Mouse (Mus musculus): ENCODE measurements around the gene Cideb. TPM values are rescaled to one million over a fixed set of nuclear protein-coding genes. Genes with fewer than 3 reads are reported as not detected.

Gene Cideb
- polyA plus RNA-seq, 1 experiment from 2014 or later: 0.80 TPM

DNA sequence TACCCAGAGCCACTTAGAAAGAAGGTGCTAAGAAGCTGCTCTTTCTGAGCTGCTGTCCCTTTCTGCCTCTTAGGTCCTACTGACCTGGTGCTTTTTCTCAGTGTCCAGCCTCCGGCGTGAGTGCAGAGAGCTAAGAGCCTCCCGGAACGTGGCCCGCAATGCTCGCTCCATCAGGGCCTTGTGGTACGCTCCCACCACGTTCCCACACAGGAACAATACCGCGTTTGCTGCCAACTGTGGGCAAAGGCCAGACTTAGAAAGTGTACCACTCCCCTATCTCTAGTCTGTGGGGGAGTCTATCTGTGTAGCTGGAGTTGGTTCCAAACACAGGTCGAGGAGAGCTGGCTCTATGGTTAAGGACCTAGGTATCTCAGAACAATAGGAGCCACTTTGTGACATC, 22.5 kb upstream of the Cideb start:
- Histone ChIP-seq H3K27me3 (peaks cover 30% of the 10 kb centered on the region; the same call in 1 of the 2 replicates), H3K9me3 (no peaks in the 10 kb centered on the region), H3K4me2 (no peak overlapping the region), H3K4me3 (no peak overlapping the region), H3K36me3 (no peaks in the 10 kb centered on the region), H3K4me1 (peaks cover 34% of the 10 kb centered on the region), H3K27ac (no peak overlapping the region), H3K9ac (no peak overlapping the region)
- no peak for ATAC-seq (ENCODE audit: borderline replicate concordance, extremely low read depth, low FRiP score, low TSS enrichment)
- WGBS: 78% methylated on average over 11 of the region's 11 CpGs

DNA sequence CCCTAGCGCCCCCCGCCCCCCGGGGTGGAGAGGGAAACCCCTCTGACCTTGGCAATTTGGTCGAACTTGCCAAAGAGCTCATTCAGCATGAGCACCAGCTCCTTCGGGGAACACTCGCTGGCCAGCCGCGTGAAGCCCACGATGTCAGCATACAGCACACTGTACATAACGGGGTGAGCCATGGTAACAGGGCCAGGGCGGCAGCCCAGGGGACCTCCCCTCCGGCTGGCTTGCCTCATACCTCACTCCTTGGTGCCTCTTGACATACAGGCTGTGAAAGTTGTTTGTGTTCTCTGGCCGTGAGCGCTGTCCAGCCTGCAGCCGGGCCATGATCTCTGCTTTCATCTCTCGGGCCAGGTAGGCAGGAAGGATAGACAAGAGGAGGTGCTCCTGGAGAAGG, 21.4 kb upstream of the Cideb start:
- WGBS: 35% methylated on average over 16 of the region's 16 CpGs
- H3K4me3 ChIP-seq: no peak overlapping the region
- peaks cover 19% of the 10 kb centered on the region; the same call in 1 of the 2 replicates for H3K27me3 ChIP-seq
- no peaks in the 10 kb centered on the region for H3K9me3 ChIP-seq
- no peak overlapping the region for H3K9ac ChIP-seq
- H3K36me3 ChIP-seq: no peaks in the 10 kb centered on the region
- H3K4me1 ChIP-seq: peaks cover 34% of the 10 kb centered on the region
- no peak overlapping the region for H3K4me2 ChIP-seq
- H3K27ac ChIP-seq: no peak overlapping the region
- no peak for ATAC-seq (ENCODE audit: borderline replicate concordance, extremely low read depth, low FRiP score, low TSS enrichment)

DNA sequence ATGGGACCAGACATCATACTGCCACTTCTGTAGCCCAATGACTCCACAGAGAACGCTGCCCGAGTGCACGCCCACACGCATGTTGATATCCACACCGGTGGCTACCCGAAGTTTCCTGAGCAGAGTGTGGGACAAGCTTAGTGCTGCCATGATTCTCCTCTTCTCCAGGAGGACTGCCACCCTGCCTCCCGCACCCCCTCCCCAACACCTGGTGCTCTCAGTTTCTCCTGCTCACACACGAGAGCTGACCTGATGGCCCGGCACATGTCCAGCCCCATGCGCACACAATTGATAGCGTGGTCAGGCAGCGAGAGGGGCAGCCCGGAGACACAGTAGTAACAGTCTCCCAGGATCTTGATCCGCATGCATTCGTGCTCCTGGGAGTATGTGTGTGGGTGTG, 20.4 kb upstream of the Cideb start:
- Histone ChIP-seq H3K4me3 (no peak overlapping the region), H3K4me1 (peaks cover 34% of the 10 kb centered on the region), H3K4me2 (no peak overlapping the region), H3K27me3 (peaks cover 10% of the 10 kb centered on the region; the same call in 1 of the 2 replicates), H3K27ac (no peak overlapping the region), H3K9ac (no peak overlapping the region), H3K36me3 (no peaks in the 10 kb centered on the region), H3K9me3 (no peaks in the 10 kb centered on the region)
- ATAC-seq (ENCODE audit: borderline replicate concordance, extremely low read depth, low FRiP score, low TSS enrichment): no peak
- WGBS: 88% methylated on average over 15 of the region's 15 CpGs

DNA sequence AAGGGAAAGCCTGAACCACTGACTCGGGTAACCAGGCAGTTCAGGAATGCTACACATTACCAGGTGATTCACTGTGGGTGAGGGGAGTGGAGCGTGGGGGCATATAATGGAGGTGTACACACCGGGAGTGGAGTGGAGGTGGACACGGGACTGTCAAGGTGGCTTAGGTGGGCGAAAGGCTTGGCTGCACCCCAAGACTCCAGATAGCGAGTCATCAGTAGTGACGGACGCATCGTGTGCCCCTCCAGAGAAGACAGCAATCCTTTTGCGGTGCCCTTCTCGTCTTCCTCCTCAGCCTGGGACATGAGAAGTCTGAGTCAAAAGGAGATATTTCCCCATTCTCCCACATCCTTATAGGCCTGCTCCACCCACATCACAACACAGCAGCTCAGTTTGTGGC, 19.5 kb upstream of the Cideb start:
- Histone ChIP-seq H3K9ac (no peak overlapping the region), H3K9me3 (no peaks in the 10 kb centered on the region), H3K36me3 (no peaks in the 10 kb centered on the region), H3K4me3 (no peak overlapping the region), H3K27ac (no peak overlapping the region), H3K27me3 (peaks cover 10% of the 10 kb centered on the region; the same call in 1 of the 2 replicates), H3K4me2 (no peak overlapping the region), H3K4me1 (peaks cover 33% of the 10 kb centered on the region)
- ATAC-seq (ENCODE audit: borderline replicate concordance, extremely low read depth, low FRiP score, low TSS enrichment): no peak
- 84% methylated on average over 11 of the region's 11 CpGs for WGBS

DNA sequence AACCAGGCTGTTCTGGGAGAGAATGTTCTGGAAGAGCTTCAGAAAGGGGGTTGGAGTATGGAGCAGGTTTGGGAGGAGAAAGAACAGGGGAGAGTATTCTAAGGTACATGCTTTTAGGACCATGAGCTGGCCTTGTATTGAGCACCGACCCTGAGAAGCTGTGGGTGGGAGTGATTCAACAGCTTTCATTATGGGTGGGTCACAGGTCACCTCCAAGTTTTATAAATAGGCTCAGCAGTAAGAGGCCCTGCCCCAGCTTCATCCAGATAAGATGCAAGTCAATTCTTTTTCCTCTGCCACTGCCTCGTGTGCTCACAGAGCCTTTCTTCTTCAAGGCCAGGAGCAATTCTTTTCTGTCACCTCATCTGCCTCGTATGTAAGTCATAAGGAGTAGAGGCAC, 18.9 kb upstream of the Cideb start:
- no peak overlapping the region for H3K4me2 ChIP-seq
- no peak overlapping the region for H3K4me3 ChIP-seq
- H3K9me3 ChIP-seq: no peaks in the 10 kb centered on the region
- no peak overlapping the region for H3K27ac ChIP-seq
- H3K4me1 ChIP-seq: peaks cover 27% of the 10 kb centered on the region
- peaks cover 9% of the 10 kb centered on the region; the same call in 1 of the 2 replicates for H3K27me3 ChIP-seq
- no peak overlapping the region for H3K9ac ChIP-seq
- ATAC-seq (ENCODE audit: borderline replicate concordance, extremely low read depth, low FRiP score, low TSS enrichment): no peak
- 13% methylated on average over 3 of the region's 3 CpGs for WGBS
- H3K36me3 ChIP-seq: no peaks in the 10 kb centered on the region

DNA sequence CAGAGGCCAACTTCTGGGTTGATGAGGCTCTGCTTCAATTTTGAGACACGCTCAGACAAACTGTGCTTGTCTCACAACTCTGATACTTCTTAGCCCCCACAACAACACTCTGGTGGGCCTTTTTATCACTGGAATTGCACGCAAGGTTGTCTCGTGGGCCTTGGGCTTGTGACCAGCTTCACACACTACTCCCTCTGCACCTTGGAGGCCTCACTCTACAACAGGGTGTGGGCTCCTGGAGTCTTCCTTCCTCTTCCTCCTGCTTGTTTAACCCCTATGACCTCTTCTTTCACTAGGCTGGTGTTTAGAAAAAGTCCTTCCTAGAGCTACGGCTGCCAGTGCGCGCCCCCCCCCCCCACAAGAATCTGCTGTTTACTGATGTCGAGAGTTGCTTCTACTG, 18.5 kb upstream of the Cideb start:
- Histone ChIP-seq H3K4me1 (peaks cover 22% of the 10 kb centered on the region), H3K4me3 (no peak overlapping the region), H3K9ac (no peak overlapping the region), H3K36me3 (no peaks in the 10 kb centered on the region), H3K27ac (no peak overlapping the region), H3K4me2 (no peak overlapping the region), H3K9me3 (no peaks in the 10 kb centered on the region), H3K27me3 (peaks cover 4% of the 10 kb centered on the region; the same call in 1 of the 2 replicates)
- 35% methylated on average over 7 of the region's 7 CpGs for WGBS
- no peak for ATAC-seq (ENCODE audit: borderline replicate concordance, extremely low read depth, low FRiP score, low TSS enrichment)

DNA sequence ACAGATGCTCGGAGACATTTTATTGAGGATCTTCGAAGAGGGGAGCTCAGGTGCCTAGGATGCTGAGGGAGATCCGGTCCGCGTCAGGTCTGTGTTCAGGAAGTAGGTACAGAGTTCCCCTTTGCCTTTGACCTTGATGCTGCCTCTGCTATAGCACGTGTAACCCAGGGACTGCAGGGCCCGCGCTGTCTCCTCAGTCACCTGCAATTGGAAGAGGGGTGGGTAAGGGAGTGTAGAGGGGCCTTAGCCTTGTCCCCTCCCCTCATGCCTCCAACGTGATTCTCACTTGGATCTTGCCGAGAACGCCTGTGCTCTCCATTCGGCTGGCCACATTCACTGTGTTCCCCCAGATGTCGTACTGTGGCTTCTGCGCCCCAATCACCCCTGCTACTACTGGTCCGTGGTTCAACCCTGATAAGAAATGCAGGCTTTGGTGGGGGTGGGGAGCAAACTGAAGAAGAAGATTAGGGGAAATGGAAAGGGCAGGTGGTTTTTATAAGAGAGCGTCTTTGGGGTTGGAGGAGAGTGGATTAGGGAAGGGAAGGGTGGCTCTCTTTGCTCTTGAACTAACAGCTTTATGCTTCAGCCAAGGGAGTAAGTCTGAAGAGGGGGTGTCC, 10.9 kb upstream of the Cideb start:
- Histone ChIP-seq H3K4me1 (peaks cover 13% of the 10 kb centered on the region), H3K9me3 (no peaks in the 10 kb centered on the region), H3K4me2 (no peak overlapping the region), H3K9ac (no peak overlapping the region), H3K4me3 (no peak overlapping the region), H3K27ac (no peak overlapping the region), H3K27me3 (peaks cover 43% of the 10 kb centered on the region), H3K36me3 (no peaks in the 10 kb centered on the region)
- 68% methylated on average over 16 of the region's 16 CpGs for WGBS
- no peak for ATAC-seq (ENCODE audit: borderline replicate concordance, extremely low read depth, low FRiP score, low TSS enrichment)

DNA sequence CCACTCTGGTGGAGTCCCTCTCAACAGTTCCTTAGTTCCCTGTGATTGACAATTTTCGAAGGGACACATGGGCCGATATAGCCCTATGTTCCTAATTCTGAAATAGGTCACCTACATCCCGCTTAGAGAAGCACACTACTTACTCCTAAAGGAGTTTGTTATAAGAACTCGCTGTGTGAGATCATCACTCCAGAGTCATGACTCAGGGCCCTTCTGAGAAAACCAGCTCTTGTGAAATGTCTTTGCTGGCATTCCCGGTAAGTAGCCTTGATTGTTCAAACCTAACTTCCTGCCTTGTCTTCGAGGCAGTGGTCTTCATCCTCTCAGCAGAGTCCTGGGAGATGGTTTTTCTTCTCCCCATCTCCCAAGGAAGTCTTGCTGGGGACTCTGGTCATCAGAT, 10.3 kb upstream of the Cideb start:
- H3K4me1 ChIP-seq: peaks cover 13% of the 10 kb centered on the region
- WGBS: 78% methylated on average over 6 of the region's 6 CpGs
- H3K9ac ChIP-seq: no peak overlapping the region
- H3K27me3 ChIP-seq: peaks cover 47% of the 10 kb centered on the region
- H3K27ac ChIP-seq: no peak overlapping the region
- no peak overlapping the region for H3K4me3 ChIP-seq
- no peaks in the 10 kb centered on the region for H3K9me3 ChIP-seq
- H3K36me3 ChIP-seq: no peaks in the 10 kb centered on the region
- no peak overlapping the region for H3K4me2 ChIP-seq
- ATAC-seq (ENCODE audit: borderline replicate concordance, extremely low read depth, low FRiP score, low TSS enrichment): no peak

DNA sequence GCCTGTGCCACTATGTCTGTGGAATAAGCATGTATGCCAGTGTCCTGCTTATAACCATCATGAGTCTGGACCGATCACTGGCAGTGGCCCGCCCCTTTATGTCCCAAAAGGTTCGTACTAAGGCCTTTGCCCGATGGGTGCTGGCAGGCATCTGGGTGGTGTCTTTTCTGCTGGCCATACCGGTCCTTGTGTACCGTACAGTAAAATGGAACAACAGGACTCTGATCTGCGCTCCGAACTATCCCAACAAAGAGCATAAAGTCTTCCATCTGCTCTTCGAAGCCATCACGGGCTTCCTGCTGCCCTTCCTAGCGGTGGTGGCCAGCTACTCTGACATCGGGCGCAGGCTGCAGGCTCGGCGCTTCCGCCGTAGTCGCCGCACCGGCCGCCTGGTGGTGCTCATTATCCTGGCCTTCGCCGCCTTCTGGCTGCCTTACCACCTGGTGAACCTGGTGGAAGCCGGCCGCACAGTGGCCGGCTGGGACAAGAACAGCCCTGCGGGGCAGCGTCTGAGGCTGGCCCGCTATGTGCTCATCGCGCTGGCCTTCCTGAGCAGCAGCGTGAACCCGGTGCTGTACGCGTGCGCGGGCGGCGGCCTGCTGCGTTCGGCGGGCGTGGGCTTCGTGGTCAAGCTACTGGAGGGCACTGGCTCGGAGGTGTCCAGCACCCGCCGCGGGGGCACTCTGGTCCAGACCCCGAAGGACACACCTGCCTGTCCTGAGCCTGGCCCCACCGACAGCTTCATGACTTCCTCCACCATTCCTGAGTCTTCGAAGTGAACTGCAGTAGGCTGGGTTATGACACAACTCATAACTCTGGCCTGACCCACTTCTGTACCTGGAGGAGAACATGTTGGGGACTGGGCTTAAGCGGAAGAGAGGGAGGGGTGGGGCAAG, 9.5 kb upstream of the Cideb start:
- H3K27ac ChIP-seq: no peak overlapping the region

DNA sequence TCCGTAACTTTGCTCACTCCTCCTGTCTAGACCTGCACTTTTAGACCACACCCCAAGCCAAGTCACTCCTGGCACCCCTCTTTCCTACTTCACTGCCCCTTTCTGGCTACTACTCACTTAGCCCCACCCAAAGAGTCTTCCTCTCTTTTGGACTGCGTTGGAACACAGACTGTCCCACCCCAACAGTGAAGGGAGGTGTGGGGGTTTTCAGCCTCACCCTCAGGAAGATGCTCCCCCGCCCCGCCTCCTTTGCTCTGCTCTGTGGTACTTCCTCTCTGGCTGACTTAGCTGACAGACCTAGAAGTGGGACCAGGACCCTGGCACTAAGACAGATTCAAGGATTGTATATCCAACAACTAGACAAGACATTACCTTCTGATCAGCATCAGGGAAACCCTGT, 7.4 kb upstream of the Cideb start, which contains the start of gene Ltb4r1:
Gene Ltb4r1 (plus strand): TSS at position 267 of the 400 bp plus-strand sequence.
- 59% methylated on average over 4 of the region's 4 CpGs for WGBS

More for the DNA sequence above, 9.5 kb upstream of the Cideb start:
- Histone ChIP-seq H3K36me3 (no peaks in the 10 kb centered on the region), H3K4me1 (peaks cover 20% of the 10 kb centered on the region), H3K9ac (peak overlapping the region; percentile 30), H3K9me3 (no peaks in the 10 kb centered on the region), H3K4me3 (peak overlapping the region; percentile 37), H3K27me3 (peaks cover 47% of the 10 kb centered on the region), H3K4me2 (peak overlapping the region; percentile 77)
- peak; percentile 39; the same call in 1 of the 2 replicates for ATAC-seq (ENCODE audit: borderline replicate concordance, extremely low read depth, low FRiP score, low TSS enrichment)
- WGBS: 11% methylated on average over 52 of the region's 52 CpGs

DNA sequence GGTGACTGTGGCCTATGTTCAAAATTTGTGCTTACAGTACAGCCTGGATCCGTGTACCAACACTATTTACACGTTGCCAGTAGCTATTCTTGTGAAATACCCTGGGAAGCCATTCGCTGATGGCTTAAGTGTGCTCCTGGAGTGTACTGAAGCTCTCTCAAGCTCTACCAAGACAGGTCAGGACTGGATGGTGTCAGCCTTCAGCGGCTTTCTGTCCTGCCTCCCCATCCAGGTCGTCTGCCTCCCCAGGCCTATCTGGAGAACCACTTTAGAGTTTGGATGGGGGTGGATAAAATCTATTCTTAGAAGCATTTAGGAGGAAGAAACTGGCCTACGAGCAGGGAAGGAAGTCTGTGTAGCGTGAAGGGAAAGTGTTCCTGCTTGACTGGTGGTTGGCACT, 4.9 kb upstream of the Cideb start:
- Histone ChIP-seq H3K4me1 (peaks cover 37% of the 10 kb centered on the region), H3K4me2 (peak overlapping the region; percentile 98), H3K9me3 (no peaks in the 10 kb centered on the region), H3K27ac (peak overlapping the region; percentile 45), H3K27me3 (peaks cover 47% of the 10 kb centered on the region), H3K36me3 (no peaks in the 10 kb centered on the region), H3K9ac (no peak overlapping the region), H3K4me3 (no peak overlapping the region)
- ATAC-seq (ENCODE audit: borderline replicate concordance, extremely low read depth, low FRiP score, low TSS enrichment): no peak
- 51% methylated on average over 7 of the region's 7 CpGs for WGBS

More for the DNA sequence above, 7.4 kb upstream of the Cideb start, which contains the start of gene Ltb4r1:
- H3K4me3 ChIP-seq: no peak within 1 kb of the TSS
- H3K27ac ChIP-seq: no peak within 1 kb of the TSS
- no peaks in the 10 kb centered on the region for H3K9me3 ChIP-seq
- no peaks in the 10 kb centered on the region for H3K36me3 ChIP-seq
- ATAC-seq (ENCODE audit: borderline replicate concordance, extremely low read depth, low FRiP score, low TSS enrichment): no peak
- no peak within 1 kb of the TSS for H3K9ac ChIP-seq
- H3K27me3 ChIP-seq: peaks cover 57% of the 10 kb centered on the region
- peaks cover 32% of the 10 kb centered on the region for H3K4me1 ChIP-seq
- H3K4me2 ChIP-seq: no peak within 1 kb of the TSS
